Mouse (Mus musculus) small intestine, adult 2 months (tissue): Measurements from ENCODE around the gene Gm37240. TPM values are rescaled to one million over a fixed set of nuclear protein-coding genes. Genes with fewer than 3 reads are reported as not detected.

Experiments
- H3K27ac ChIP-seq: fragments of 200-500 bp; 2 replicates; pipeline ENCODE4 v1.5.1; 2012; ENCODE audit warnings: low read depth, low read length, control low read depth, inconsistent platforms; ENCODE audit not compliant: insufficient read depth
- H3K27me3 ChIP-seq: fragments of 200-500 bp; 2 replicates; pipeline ENCODE4 v1.6.1; 2012; ENCODE audit warnings: mild to moderate bottlenecking, moderate library complexity, low read length, inconsistent platforms; ENCODE audit not compliant: control insufficient read depth, insufficient read depth
- H3K36me3 ChIP-seq: fragments of 200-500 bp; 2 replicates; pipeline ENCODE4 v1.6.1; 2012; ENCODE audit warnings: mild to moderate bottlenecking, low read length, control low read depth, inconsistent platforms; ENCODE audit not compliant: control insufficient read depth, insufficient read depth
- H3K4me1 ChIP-seq: fragments of 200-500 bp; 2 replicates; pipeline ENCODE4 v1.6.1; 2012; ENCODE audit warnings: low read length, inconsistent platforms, mixed read lengths; ENCODE audit not compliant: control insufficient read depth, insufficient read depth, insufficient read length
- H3K4me3 ChIP-seq: fragments of 200-500 bp; 2 replicates; pipeline ENCODE4 v1.5.1; 2012; ENCODE audit warnings: low read depth, mild to moderate bottlenecking, control low read depth, inconsistent platforms, low read length, moderate library complexity
- CTCF ChIP-seq: fragments of 200-500 bp; IDR thresholded peaks from 2 replicates; pipeline ENCODE4 v1.5.1; 2012; ENCODE audit warnings: low read depth, mild to moderate bottlenecking, control low read depth, inconsistent platforms, low read length, moderate library complexity, mixed read lengths; ENCODE audit not compliant: insufficient replicate concordance, insufficient read length; ENCODE audit errors: extremely low read depth
- POLR2A ChIP-seq: fragments of 200-500 bp; IDR thresholded peaks from 2 replicates; pipeline ENCODE4 v1.6.1; 2012; ENCODE audit warnings: low read depth, mild to moderate bottlenecking, control low read depth, inconsistent platforms, low read length, moderate library complexity
- WGBS: fragments of 180-500 bp; shearing (Covaris S2); methylation state at CpG from one replicate; pipeline ENCODE4 v1.1.7; 2018; 5-methylcytosine and 5-hydroxymethylcytosine counted together
- polyA plus RNA-seq: library from polyadenylated mRNA; depleted of rRNA; stranded (reverse); fragments of >200 nt; gene quantifications from 2 replicates; pipeline ENCODE4 v1.2.3, GENCODE M21; 2012

Gm37240 gene
- polyA plus RNA-seq, 1 experiment, result 58.2 TPM

DNA sequence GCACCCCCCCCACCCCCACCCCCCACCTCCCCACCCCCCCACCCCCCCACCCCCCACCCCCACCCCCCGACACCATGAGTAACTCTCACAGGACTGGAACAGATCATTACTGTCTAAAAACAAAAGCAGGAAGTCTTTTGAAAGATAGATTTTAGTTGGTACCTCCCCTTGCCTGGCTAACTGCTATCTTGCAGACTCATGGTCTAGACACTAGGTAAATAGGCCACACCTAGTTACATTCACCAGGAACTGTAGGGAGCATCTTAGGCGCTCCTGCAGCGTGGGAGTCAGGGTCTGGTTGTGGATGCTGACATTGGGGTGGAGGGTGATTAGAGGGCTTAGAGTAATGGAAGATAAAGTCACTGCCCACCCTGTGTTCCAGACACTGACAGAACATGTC is 684.6 kb downstream of the Gm37240 start:
- no peak for TF ChIP-seq POLR2A
- TF ChIP-seq CTCF, result no peak
- Histone ChIP-seq H3K36me3 (no peaks in the 10 kb centered on the region), H3K27ac (no peak overlapping the region), H3K27me3 (no peaks in the 10 kb centered on the region), H3K4me3 (no peak overlapping the region), H3K4me1 (peaks cover 2% of the 10 kb centered on the region; the same call in 1 of the 2 replicates)
- 10% methylated on average over 3 of the region's 3 CpGs for WGBS

DNA sequence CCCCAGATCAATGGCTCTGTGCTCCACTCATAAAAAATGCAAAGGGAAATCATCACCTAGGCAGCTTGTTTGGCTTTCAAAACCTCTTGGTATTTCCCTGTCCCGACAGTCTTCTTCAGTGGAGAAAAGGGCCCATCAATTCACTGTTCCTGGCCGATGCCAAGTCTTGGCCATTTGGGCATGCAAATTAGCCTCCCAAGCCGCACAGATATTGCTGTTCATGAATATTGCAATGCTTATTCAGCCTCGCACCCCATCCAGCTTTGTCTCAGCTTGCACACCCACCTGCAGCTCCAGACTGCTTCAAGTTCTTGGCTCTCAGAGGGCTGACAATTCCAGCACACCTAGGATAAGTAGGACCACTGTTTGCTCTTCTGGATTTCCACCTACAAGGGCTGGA is 685.5 kb downstream of the Gm37240 start:
- Histone ChIP-seq H3K4me1 (peaks cover 6% of the 10 kb centered on the region; the same call in 1 of the 2 replicates), H3K27me3 (no peaks in the 10 kb centered on the region), H3K36me3 (no peaks in the 10 kb centered on the region), H3K4me3 (no peak overlapping the region), H3K27ac (no peak overlapping the region)
- TF ChIP-seq POLR2A (no peak), CTCF (no peak)
- 89% methylated on average over 4 of the region's 4 CpGs for WGBS

DNA sequence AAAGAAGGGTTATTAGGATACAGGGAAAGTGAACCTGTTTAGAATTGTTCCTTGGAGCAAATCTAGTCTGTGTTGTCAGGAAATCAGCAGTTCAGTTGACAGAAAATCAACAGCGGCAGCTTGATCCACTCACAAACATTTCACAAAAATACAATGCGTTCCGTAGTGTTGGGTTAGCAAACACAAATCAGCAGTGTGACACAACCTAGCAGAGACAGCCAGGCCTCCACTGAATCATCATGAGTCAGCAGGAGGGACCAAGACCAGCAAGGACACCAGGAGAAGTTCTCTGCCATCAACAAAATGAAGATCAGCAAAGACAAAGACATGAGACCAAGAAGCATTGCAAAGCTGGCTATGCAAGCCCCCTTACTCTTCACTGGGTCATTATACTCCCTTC is 688.8 kb downstream of the Gm37240 start:
- H3K36me3 ChIP-seq, result no peaks in the 10 kb centered on the region
- H3K27ac ChIP-seq, result no peak overlapping the region
- no peak for TF ChIP-seq POLR2A
- H3K4me1 ChIP-seq, result peaks cover 8% of the 10 kb centered on the region; the same call in 1 of the 2 replicates
- no peak overlapping the region for H3K4me3 ChIP-seq
- 92% methylated on average over 3 of the region's 3 CpGs for WGBS
- no peaks in the 10 kb centered on the region for H3K27me3 ChIP-seq

DNA sequence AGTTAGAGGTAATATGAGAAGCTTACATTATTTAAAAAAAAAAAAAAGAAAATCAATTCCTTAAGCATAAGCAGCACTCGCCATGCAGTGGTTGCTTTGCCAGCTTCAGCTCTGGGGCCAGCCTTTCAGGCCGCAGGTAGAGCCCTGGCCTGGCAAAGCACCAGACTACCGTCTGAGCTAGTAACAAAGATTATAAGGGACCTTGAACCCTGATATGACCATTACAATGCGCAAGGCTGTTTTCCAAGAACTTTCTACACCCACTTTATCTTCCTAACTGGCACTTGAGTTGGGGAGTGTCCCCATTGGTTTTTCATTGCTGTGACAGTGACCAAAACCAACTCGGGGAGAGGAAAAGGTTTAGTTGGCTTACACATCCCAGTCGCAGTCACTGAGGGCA is 690.2 kb downstream of the Gm37240 start:
- Histone ChIP-seq H3K4me3 (no peak overlapping the region), H3K36me3 (no peaks in the 10 kb centered on the region), H3K4me1 (peaks cover 6% of the 10 kb centered on the region; the same call in 1 of the 2 replicates), H3K27me3 (no peaks in the 10 kb centered on the region), H3K27ac (no peak overlapping the region)
- TF ChIP-seq CTCF (no peak), POLR2A (no peak)
- WGBS, result 31% methylated on average over 6 of the region's 6 CpGs

DNA sequence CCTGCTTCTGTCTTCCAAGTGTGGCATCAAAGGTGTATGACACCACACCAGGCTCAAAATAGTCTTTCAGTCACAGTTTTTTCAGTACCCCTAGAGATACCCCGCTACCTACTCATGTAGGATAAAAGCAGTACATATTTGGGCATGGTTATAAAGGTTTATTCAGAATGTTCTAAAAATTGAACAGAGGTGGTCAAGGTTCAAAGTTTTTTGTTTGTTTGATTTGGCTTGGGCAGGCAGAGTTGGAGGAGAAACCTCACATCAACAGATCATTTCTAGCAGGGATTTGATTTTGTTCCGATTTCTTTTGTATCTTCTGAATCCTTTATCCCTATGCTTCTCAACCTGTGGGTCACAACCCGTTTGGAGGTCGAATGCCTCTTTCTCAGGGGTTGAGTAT is 690.7 kb downstream of the Gm37240 start:
- H3K36me3 ChIP-seq, result no peaks in the 10 kb centered on the region
- H3K4me3 ChIP-seq, result no peak overlapping the region
- no peaks in the 10 kb centered on the region for H3K27me3 ChIP-seq
- TF ChIP-seq CTCF (no peak), POLR2A (no peak)
- H3K4me1 ChIP-seq, result peaks cover 6% of the 10 kb centered on the region; the same call in 1 of the 2 replicates
- WGBS, result 47% methylated on average over 4 of the region's 4 CpGs
- H3K27ac ChIP-seq, result no peak overlapping the region

DNA sequence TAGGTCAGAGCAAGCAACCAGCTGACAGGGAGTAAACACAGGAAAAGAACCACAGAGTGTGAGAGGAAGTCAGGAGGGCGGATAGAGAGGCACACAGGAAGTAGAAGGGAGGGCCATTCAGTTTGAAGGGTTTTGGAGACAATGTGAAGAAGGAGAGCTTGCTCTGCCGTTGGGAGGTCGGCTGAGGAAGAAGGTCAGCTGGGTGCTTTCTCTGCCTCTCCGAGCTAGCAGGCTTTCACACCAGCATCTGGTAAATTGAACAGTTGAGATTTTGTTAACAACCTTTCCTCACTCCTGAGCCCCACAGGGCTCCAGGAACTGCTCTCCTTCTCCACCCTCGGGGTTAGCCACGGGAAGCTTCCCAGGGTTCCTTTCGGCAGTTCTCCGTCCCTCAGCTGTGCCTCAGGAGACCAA is 692.2 kb downstream of the Gm37240 start:
- WGBS, result 58% methylated on average over 8 of the region's 8 CpGs
- H3K36me3 ChIP-seq, result no peaks in the 10 kb centered on the region
- no peak overlapping the region for H3K27ac ChIP-seq
- H3K4me3 ChIP-seq, result peak overlapping the region; percentile 51
- no peaks in the 10 kb centered on the region for H3K27me3 ChIP-seq
- peaks cover 6% of the 10 kb centered on the region; the same call in 1 of the 2 replicates for H3K4me1 ChIP-seq
- TF ChIP-seq POLR2A (no peak), CTCF (no peak)

DNA sequence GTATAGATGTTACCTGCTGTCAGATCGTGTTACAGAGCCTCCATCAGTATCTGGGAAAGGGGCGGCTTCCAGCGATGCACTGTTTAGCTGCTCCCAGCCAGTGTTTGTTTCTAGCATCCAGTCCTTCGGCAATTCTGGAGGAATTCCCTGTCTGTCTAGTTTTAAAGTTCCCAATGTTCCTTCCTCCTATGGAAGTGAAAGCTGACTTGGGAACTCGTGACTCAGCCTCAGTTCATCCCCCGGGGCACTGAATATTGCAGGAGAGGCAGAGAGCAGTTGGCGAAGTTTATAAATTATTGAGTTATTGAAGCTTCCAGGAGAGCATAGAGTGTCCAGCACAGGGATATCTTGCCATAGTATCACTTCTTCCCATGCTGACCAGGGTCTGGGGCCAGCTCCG is 697.5 kb downstream of the Gm37240 start:
- H3K4me3 ChIP-seq, result no peak overlapping the region
- WGBS, result 81% methylated on average over 8 of the region's 8 CpGs
- TF ChIP-seq CTCF (no peak), POLR2A (no peak)

DNA sequence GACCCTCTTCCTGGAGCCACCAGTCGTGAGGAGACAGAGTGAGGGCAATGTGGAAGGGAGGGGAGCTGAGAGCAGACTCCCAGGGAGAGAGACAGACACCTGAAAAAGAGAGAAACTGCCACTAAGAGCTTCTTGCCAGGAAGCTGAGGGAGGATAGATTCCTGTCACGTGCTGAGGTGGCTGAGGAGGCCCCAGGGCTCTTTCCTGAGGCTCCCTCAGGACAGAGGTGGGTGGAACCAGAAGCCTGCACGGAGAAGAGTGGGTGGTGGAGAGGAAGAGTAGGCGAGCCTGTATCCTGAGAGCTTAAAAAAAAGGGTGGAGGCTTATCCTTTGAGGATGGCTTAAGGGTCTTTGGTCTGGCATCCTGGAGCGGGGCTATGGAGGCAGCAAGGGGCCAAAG is 699.0 kb downstream of the Gm37240 start:
- Histone ChIP-seq H3K4me3 (no peak overlapping the region), H3K27me3 (no peaks in the 10 kb centered on the region), H3K27ac (no peak overlapping the region), H3K4me1 (0 out of 2 replicates have a peak, but pooled peaks cover 8% of the 10 kb centered on the region), H3K36me3 (no peaks in the 10 kb centered on the region)
- no peak for TF ChIP-seq POLR2A
- TF ChIP-seq CTCF, result no peak
- WGBS, result 47% methylated on average over 5 of the region's 5 CpGs

More for the DNA sequence above, 697.5 kb downstream of the Gm37240 start:
- Histone ChIP-seq H3K27ac (no peak overlapping the region), H3K4me1 (0 out of 2 replicates have a peak, but pooled peaks cover 5% of the 10 kb centered on the region), H3K36me3 (no peaks in the 10 kb centered on the region), H3K27me3 (no peaks in the 10 kb centered on the region)
